Mouse (Mus musculus): ENCODE measurements around the gene Gm10490.
"Not testable (repeated sequence)": the region's sequence is repeated elsewhere in the genome, so short reads cannot be mapped to it uniquely, and the experiment has no call there.

DNA sequence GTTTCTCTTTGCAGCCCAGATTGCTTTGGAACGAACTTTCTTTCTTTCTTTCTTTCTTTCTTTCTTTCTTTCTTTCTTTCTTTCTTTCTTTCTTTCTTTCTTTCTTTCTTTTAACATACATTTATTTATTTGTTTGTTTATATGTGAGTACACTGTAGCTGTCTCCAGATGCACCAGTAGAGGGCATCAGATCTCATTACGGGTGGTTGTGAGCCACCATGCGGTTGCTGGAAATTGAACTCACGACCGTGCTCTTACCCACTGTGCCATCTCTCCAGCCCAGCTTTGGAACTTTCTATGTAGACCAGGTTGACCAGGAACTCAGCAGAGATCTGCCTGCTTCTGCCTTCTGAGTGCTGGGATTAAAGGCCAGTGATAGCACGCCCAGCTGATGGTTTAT lies 8.6 kb downstream of the Gm10490 start:
- not testable (repeated sequence) for TF ChIP-seq CTCF (IDR thresholded peaks at IDR 0.05; ENCODE audit: borderline replicate concordance, control insufficient read depth, extremely low read depth, insufficient read depth, low read length, poor library complexity); POLR2A (IDR thresholded peaks at IDR 0.05; ENCODE audit: control insufficient read depth, extremely low read depth, insufficient read depth, low read length, poor library complexity)

Data from thymus, adult 2 months (tissue).